Mouse (Mus musculus) limb, embryonic 13.5 days (tissue): ENCODE data around the gene Phlpp1. TPM values are rescaled to one million over a fixed set of nuclear protein-coding genes. Genes with fewer than 3 reads are reported as not detected.
A peak's percentile ranks its signal among the peaks of the same experiment; 100 is the strongest.

Experiments used
- ATAC-seq: fragments of 200-750 bp; cut with Nextera tagmentation; 2 replicates; pipeline ENCODE4 v1.8.0; 2017; ENCODE audit warnings: low read depth, moderate number of reproducible peaks, moderate TSS enrichment; ENCODE audit not compliant: low FRiP score
- H3K27ac ChIP-seq: fragments of 300-500 bp; sonication (generic); 2 replicates; pipeline ENCODE4 v1.5.1; 2015; ENCODE audit warnings: inconsistent platforms, mild to moderate bottlenecking, moderate library complexity
- H3K27me3 ChIP-seq: fragments of 300-500 bp; sonication (generic); 2 replicates; pipeline ENCODE4 v1.6.1; 2015; ENCODE audit warnings: mild to moderate bottlenecking, inconsistent platforms
- H3K36me3 ChIP-seq: fragments of 300-500 bp; sonication (generic); 2 replicates; pipeline ENCODE4 v1.6.1; 2015; ENCODE audit warnings: inconsistent platforms, mild to moderate bottlenecking, moderate library complexity
- H3K4me1 ChIP-seq: fragments of 300-500 bp; sonication (generic); 2 replicates; pipeline ENCODE4 v1.6.1; 2015; ENCODE audit warnings: inconsistent platforms
- H3K4me2 ChIP-seq: fragments of 300-500 bp; sonication (generic); replicated peaks from 2 replicates; pipeline ENCODE4 v1.6.1; 2015; ENCODE audit warnings: inconsistent platforms, mild to moderate bottlenecking, moderate library complexity
- H3K4me3 ChIP-seq: fragments of 300-500 bp; sonication (generic); 2 replicates; pipeline ENCODE4 v1.5.1; 2015; ENCODE audit warnings: moderate library complexity, mild to moderate bottlenecking, inconsistent platforms
- H3K9ac ChIP-seq: fragments of 300-500 bp; sonication (generic); 2 replicates; pipeline ENCODE4 v1.6.1; 2015; ENCODE audit warnings: mild to moderate bottlenecking, inconsistent platforms
- H3K9me3 ChIP-seq: fragments of 300-500 bp; sonication (generic); 2 replicates; pipeline ENCODE4 v1.6.1; 2016; ENCODE audit warnings: inconsistent platforms
- WGBS: fragments of 180-500 bp; shearing (Covaris S2); methylation state at CpG from one replicate; pipeline ENCODE4 v1.1.7; 2015; 5-methylcytosine and 5-hydroxymethylcytosine counted together
- polyA plus RNA-seq: library from polyadenylated mRNA; unstranded; fragments of >200 nt; fragmentation: Nextera tagmentation; extraction: Ambion mirVana; gene quantifications from 2 replicates; pipeline ENCODE4 v1.2.1, GENCODE M21; 2015

Gene Phlpp1
- 3.7 and 4.3 TPM in 2 replicates for polyA plus RNA-seq

DNA sequence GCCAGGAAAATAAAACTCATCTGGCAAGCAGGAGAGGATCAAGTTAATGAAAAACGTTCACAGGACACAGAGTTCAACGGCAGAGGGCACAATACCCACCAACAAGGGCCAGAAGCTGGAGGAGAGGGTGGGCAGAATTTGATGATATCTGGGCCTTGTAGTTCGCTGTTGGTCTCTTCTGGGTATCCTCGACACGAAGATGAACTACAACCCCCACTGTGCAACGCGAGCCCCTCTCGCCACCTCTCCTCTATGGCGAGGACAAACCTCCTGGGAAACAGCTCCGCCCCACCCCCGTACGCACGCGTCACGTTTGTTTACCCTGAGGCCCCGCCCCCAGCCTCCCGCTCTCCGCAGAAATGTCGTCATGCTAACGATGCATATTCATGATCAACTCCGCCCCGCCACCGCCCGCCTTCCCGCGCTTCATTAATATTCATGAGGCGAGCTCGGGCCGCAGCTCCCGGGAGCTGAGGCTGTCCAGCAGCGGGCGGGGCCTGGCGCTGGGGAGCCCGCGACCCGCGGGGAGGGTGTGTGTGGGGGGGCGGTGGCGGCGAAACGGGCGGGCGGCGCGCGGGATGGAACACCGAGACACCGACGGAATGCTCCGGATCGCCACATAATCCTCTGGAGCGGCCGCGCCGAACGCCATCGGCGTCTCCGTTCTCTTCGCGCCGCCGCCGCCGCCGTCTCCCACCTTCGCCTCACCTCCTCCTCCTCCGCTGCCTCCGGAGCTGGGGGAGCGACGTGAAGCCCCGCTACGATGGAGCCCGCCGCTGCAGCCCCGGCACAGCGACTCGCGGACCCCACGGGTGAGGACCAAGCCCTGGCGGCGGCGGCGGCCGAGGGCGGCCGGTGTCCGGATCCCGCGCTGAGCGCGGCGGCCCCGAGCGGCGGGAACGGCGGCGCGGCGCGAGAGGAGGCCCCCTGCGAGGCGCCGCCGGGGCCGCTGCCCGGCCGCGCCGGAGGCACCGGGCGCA, at the start of gene Phlpp1:
Phlpp1 (plus strand) TSS at position 512 of the 980 bp plus-strand sequence.
- 0% methylated on average over 82 of the region's 113 CpGs for WGBS
- peak; percentile 99 for ATAC-seq

DNA sequence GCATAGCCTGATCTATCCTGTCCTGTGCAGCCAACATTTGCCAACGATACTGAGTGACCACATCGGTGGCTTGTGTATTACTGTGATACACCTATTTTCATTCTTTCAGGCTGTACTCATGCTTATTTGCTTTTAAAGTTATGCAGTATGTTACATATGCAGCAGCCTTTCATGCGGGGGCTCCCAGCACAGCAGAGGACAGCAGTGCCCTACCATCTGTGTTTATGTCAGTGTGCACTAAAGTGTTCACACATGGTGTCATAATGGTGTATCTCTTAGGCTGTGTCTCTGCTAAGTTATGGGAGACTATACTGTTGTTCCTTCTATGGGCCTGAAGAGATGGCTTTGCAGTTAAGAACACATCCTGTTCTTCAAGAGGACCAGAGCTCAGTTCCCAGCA, 45.0 kb upstream of the Phlpp1 start:
- Histone ChIP-seq H3K9ac (no peak overlapping the region), H3K9me3 (no peaks in the 10 kb centered on the region), H3K4me3 (no peak overlapping the region), H3K4me1 (no peaks in the 10 kb centered on the region), H3K36me3 (no peaks in the 10 kb centered on the region), H3K27me3 (no peaks in the 10 kb centered on the region), H3K27ac (no peak overlapping the region), H3K4me2 (no peak overlapping the region)
- 89% methylated on average over 3 of the region's 3 CpGs for whole genome bisulfite sequencing
- ATAC-seq: no peak

More for the DNA sequence above, at the start of gene Phlpp1:
- H3K4me3 ChIP-seq: peak within 1 kb of the TSS; percentile 88
- H3K9me3 ChIP-seq: no peaks in the 10 kb centered on the region
- H3K36me3 ChIP-seq: no peaks in the 10 kb centered on the region
- H3K27me3 ChIP-seq: no peaks in the 10 kb centered on the region
- peak within 1 kb of the TSS; percentile 82 for H3K4me2 ChIP-seq
- H3K27ac ChIP-seq: peak within 1 kb of the TSS; percentile 78
- H3K4me1 ChIP-seq: peaks cover 33% of the 10 kb centered on the region
- peak within 1 kb of the TSS; percentile 88 for H3K9ac ChIP-seq

DNA sequence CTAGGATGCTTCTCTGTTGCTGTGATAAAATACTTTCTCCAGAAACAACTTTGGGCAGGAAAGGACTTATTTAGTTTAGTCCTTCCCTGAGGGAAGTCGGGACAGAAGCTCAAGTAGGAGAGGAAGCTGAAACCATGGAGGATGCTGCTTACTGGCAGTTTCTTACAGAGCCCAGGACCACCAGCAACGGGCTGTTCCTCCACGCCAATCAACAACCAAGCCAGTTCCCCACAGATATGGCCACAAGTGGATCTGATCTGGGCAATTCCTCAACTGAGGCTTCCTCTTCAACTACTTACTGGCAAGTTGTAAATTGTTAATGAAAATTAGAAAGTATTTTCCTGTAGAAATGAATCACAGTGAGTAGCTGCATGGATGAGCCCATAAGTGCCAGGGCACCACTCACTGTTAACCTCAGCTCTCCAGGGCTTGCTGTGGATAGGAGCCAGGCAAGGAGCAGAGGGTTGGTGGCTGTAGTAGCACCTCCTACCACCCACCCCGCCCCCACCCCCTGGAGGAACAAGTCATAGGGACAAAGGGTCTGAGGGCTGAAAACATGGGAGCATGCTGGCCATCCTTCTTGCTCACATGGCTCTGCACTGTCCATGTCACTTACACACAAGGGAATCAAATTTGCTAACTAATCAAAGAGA, 39.7 kb upstream of the Phlpp1 start:
- no peak overlapping the region for H3K4me3 ChIP-seq
- ATAC-seq: no peak
- no peaks in the 10 kb centered on the region for H3K4me1 ChIP-seq
- no peak overlapping the region for H3K4me2 ChIP-seq
- no peaks in the 10 kb centered on the region for H3K36me3 ChIP-seq
- H3K27me3 ChIP-seq: no peaks in the 10 kb centered on the region
- H3K27ac ChIP-seq: no peak overlapping the region
- no peaks in the 10 kb centered on the region for H3K9me3 ChIP-seq
- H3K9ac ChIP-seq: no peak overlapping the region
- 69% methylated on average over 4 of the region's 4 CpGs for WGBS

DNA sequence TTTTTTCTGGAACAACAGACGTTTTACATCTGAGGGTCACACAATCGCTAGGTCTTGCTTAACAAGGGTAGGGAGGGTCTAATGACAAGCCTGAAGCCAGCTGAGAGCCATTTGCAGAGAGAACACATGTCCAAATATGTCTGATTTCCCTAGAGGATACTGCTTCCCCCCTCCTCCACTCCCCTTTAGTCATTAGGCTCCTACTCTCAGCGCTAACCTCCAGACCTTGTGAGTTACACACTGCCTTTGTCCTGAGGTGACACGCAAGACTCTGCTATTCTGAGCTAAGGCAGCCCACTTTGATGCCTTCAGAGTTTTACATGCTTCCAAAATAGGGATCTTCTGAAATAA, 39.2 kb upstream of the Phlpp1 start:
- WGBS: 49% methylated on average over 4 of the region's 4 CpGs
- Histone ChIP-seq H3K27ac (no peak overlapping the region), H3K4me3 (no peak overlapping the region), H3K27me3 (no peaks in the 10 kb centered on the region), H3K4me2 (no peak overlapping the region), H3K4me1 (no peaks in the 10 kb centered on the region), H3K9me3 (no peaks in the 10 kb centered on the region), H3K9ac (no peak overlapping the region), H3K36me3 (no peaks in the 10 kb centered on the region)
- no peak for ATAC-seq

DNA sequence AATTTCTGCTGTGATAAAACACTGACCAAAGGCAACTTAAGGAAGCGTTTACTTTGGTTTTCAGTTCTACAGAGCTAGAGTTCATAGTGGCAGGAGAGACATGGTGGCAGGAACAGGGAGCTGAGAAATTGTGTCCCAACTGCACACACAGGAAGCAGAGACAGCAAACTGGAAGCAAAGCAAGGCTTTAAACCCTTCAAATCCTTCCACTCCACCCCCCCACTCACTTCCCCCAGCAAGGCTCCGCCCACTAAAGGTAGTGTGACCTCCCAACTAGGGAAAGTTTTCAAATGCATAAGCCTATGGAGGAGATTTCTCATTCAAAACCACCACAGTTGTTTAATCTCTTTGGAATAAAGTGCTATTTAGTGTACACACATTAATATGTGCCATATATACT, 32.9 kb upstream of the Phlpp1 start:
- Histone ChIP-seq H3K9ac (no peak overlapping the region), H3K27ac (no peak overlapping the region), H3K9me3 (no peaks in the 10 kb centered on the region), H3K4me1 (no peaks in the 10 kb centered on the region), H3K4me3 (no peak overlapping the region), H3K36me3 (no peaks in the 10 kb centered on the region), H3K4me2 (no peak overlapping the region), H3K27me3 (no peaks in the 10 kb centered on the region)
- WGBS: 91% methylated on average over 2 of the region's 2 CpGs
- ATAC-seq: no peak

DNA sequence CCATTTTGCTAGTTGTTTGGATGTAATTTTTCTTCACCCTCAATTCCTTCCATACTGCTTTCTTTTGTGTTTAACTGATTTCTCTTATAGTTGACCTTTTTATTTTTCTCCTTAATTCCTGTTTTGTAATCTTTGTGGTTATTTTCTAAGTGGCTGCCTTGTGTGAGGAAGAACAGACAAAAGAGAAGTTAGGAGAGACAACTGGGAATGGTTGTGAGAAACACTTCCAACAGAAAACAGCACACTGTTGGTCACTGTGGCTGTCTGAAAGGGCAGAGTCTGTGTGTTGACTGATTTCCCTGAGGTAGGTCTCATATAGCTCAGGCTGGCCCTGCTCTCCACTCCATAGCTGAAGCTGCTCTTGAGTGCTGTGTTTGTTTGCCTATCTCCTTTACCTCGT, 32.4 kb upstream of the Phlpp1 start:
- Histone ChIP-seq H3K4me3 (no peak overlapping the region), H3K27me3 (no peaks in the 10 kb centered on the region), H3K4me2 (no peak overlapping the region), H3K36me3 (no peaks in the 10 kb centered on the region), H3K4me1 (no peaks in the 10 kb centered on the region), H3K9me3 (no peaks in the 10 kb centered on the region), H3K27ac (no peak overlapping the region), H3K9ac (no peak overlapping the region)
- WGBS: 64% methylated on average over 1 of the region's 1 CpGs
- no peak for ATAC-seq

DNA sequence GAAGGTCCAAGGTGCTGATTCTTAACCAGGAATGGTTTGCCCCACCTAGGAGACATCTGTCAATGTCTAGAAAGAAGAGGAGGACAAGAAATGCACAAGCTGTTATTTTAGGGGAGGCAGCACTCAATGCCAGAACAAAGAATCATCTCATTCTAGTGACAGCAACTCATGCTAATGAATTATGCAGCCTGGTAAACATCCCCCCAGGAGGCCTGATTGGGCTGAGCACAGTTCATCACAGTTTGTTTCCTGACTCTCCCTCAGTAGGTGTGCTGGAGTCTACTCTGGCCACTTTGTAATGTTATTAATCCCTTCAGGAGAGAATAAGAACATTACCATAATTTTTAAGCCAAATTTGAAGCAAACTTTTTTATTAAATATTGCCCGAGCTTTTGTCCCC, 29.5 kb upstream of the Phlpp1 start:
- 91% methylated on average over 1 of the region's 1 CpGs for WGBS
- no peak for ATAC-seq

DNA sequence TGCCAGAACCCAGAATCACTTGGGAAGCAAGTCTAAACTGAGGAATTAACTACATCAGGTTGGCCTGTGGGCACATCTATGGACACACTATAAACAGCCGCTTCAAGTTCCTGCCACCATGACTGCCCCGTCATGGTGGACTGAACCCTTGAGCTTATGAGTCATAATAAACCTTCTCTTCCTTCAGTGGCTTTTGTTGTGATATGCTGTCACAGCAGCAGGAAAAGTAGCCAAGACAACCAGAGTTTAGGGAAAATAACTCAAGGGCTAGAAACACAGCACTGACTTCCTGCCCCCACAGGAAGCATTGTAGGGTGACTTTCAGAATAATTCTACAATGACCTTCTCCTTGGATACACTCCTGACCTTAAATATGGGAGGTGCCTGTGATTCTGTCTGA, 27.0 kb upstream of the Phlpp1 start:
- WGBS: 96% methylated on average over 2 of the region's 2 CpGs
- ATAC-seq: no peak
- no peak overlapping the region for H3K4me2 ChIP-seq

More for the DNA sequence above, 29.5 kb upstream of the Phlpp1 start:
- Histone ChIP-seq H3K9ac (no peak overlapping the region), H3K4me3 (no peak overlapping the region), H3K27ac (no peak overlapping the region), H3K9me3 (no peaks in the 10 kb centered on the region), H3K36me3 (no peaks in the 10 kb centered on the region), H3K27me3 (no peaks in the 10 kb centered on the region), H3K4me1 (no peaks in the 10 kb centered on the region), H3K4me2 (no peak overlapping the region)

DNA sequence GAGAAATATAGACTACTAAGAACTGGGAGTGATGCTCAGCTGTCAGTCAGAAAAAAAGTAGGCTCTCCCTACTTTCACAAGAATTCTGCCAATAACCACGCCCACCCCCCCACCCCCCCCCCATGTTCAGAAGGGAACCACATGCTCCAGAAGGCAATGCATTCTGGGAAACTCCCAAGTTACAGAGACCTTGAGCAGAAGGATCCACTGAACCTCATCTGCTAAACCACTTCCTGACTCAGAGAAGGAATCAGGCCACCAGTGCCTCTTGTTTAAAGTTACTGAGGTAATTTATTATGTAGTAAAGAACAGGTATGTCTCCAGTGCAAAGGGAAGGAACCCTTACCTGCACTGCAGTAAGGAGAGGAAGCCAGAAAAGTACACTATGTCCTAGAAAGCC, 26.5 kb upstream of the Phlpp1 start:
- Histone ChIP-seq H3K9ac (no peak overlapping the region), H3K27me3 (no peaks in the 10 kb centered on the region), H3K4me3 (no peak overlapping the region), H3K4me2 (no peak overlapping the region), H3K27ac (no peak overlapping the region), H3K4me1 (no peaks in the 10 kb centered on the region), H3K36me3 (no peaks in the 10 kb centered on the region), H3K9me3 (no peaks in the 10 kb centered on the region)
- no peak for ATAC-seq
- WGBS: 40% methylated on average over 1 of the region's 1 CpGs

More for the DNA sequence above, 27.0 kb upstream of the Phlpp1 start:
- Histone ChIP-seq H3K27me3 (no peaks in the 10 kb centered on the region), H3K4me3 (no peak overlapping the region), H3K9me3 (no peaks in the 10 kb centered on the region), H3K4me1 (no peaks in the 10 kb centered on the region), H3K27ac (no peak overlapping the region), H3K36me3 (no peaks in the 10 kb centered on the region), H3K9ac (no peak overlapping the region)

DNA sequence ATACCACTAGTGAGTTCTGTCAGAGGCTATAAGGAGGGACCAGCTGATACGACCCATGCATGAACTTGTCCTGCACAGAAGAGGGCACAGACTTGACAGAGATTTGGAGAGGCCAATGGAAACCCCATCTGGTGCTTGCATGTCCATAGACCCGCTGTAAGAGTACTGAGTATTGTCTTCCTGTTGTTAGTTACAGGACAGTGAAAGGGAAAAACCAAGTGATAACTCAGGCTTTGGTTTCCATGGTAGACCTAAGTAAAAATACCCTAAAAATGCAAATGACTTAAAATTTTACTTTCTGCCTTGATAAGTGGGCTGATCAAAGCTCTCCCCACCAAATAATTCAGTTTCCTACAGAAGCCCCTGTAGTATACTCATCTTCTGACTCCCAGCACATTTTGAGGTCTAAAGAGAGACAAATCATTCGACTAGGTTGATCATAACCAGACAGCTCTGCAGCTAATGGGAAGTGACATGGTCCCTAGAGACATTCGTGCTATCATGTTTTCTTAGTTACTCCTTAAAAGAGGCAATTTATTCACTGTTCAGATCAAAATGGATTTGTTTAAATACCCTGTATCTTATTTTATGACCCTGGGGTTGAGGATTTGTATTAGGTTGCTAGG, 25.9 kb upstream of the Phlpp1 start:
- no peak overlapping the region for H3K4me2 ChIP-seq
- no peak overlapping the region for H3K27ac ChIP-seq
- no peaks in the 10 kb centered on the region for H3K36me3 ChIP-seq
- 74% methylated on average over 4 of the region's 4 CpGs for WGBS
- H3K27me3 ChIP-seq: no peaks in the 10 kb centered on the region
- H3K9me3 ChIP-seq: no peaks in the 10 kb centered on the region
- no peak for ATAC-seq
- H3K9ac ChIP-seq: no peak overlapping the region
- no peaks in the 10 kb centered on the region for H3K4me1 ChIP-seq
- no peak overlapping the region for H3K4me3 ChIP-seq

DNA sequence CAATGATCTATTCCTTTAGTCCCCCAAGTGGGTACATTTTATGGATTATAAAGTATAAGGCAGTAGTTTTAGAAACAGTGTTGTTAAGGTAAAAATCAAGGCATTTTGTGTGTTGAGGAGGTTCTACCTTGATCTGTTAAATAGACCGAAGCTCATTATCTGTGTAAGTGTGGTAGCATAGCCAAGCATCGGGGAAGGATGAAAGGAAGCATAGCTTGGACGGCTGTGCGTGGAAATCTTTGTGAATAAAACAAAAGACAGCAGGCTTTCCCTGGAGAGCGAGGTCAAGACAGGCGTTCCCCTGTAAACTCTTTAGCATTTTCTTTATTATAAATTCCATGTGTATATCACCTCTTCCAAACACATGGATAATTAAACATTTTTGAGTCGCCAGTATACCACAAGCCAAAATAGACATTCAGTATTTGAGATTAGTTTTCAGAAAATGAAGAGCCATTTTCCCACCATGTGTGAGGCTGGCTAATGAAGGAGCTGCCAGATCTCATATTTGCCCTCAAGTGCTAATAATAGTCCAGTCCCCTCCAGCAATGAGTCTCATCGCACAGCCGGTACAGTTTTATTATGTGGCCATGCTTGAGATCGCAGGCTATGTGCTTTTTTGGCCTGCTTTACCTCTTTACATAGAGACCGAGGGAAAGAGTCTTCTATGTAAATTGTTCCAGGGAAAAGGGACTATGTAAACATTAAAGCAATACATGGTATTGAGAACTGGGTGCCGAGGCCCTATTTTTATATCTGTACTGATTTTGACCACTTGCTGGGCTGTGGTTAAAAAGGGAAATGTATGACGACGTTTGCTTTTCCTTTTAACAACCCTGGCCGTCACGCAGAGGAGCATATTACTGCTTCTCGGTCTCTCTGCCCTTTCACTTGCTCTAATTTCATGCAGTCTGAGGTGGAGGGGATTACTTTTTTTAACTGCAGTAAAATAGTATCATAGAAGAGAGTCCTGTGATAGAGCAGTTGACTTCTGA, 22.9 kb upstream of the Phlpp1 start:
- H3K4me1 ChIP-seq: no peaks in the 10 kb centered on the region
- no peak overlapping the region for H3K27ac ChIP-seq
- H3K4me2 ChIP-seq: peak overlapping the region; percentile 9; the same call in 1 of the 2 replicates
- H3K36me3 ChIP-seq: no peaks in the 10 kb centered on the region
- 56% methylated on average over 17 of the region's 17 CpGs for WGBS
- ATAC-seq: no peak
- H3K9me3 ChIP-seq: no peaks in the 10 kb centered on the region
- no peak overlapping the region for H3K9ac ChIP-seq
- no peak overlapping the region for H3K4me3 ChIP-seq
- H3K27me3 ChIP-seq: no peaks in the 10 kb centered on the region
